Mouse (Mus musculus) G1E (cell line): ENCODE measurements around the gene Urb1.

Source experiments
- CTCF ChIP-seq: IDR thresholded peaks from 2 replicates; pipeline ENCODE4 v1.5.1; 2012; ENCODE audit warnings: low read depth, low read length, inconsistent platforms, mixed read lengths
- POLR2AphosphoS5 ChIP-seq: IDR thresholded peaks from 2 replicates; pipeline ENCODE4 v1.6.1; 2012; ENCODE audit warnings: low read depth, low read length, inconsistent platforms; ENCODE audit not compliant: insufficient replicate concordance

DNA sequence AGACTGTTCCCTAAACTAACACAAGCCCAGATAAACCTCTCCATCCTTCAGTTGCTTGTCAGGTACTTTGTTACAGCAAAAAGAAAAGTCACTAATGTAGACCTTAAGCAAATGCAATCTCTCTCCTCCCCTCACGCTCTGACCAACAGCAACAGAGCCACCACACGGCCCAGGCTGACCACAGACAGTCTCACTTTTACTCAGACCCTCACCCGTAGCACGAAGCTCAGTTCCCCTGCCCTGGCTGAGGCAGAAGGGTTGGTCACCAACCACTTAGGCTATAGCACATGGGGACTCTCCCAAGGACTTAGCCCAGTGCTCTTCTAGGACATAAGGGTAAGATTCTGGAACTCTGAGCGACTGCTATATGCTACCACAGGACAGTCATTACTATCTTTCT is 11.4 kb downstream of the Urb1 start:
- TF ChIP-seq CTCF (no peak), POLR2AphosphoS5 (no peak)
